In the genomic region with DNA sequence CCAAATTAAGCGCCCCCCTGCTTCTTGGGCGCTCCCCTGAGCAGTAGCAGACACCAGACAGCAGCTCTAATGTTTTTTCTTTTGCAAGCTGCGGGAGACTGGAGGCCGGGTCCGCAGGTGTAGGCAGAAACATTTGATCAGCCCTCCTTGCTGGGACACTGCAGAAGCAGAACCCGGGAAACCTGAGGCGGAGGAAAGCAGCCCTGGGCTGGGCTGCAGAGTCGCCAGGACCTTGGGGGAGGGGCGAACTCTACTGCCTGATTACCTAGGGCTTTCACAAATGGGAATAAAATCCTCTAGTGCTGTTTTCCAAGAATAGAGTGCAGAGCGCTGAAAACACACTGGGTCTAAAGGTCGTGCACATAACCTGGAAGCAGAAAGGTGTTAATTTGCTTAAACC, we compare ENCODE assay signal across 7 mouse cellular contexts. TPM values are rescaled to one million over a fixed set of nuclear protein-coding genes. Genes with fewer than 3 reads are reported as not detected.
A peak's percentile ranks its signal among the peaks of the same experiment; 100 is the strongest.
DNase-seq lines count a peak whose midpoint lies in the region; ATAC-seq and TF ChIP-seq lines count a peak whose summit lies in the region.

No protein-coding gene starts in this region.

- H3K9me3 ChIP-seq in forebrain, embryonic 12.5 days = no peaks in the 10 kb centered on the region
- H3K9me3 ChIP-seq in hindbrain, embryonic 11.5 days (ENCODE audit: control insufficient read depth, low read length) = no peaks in the 10 kb centered on the region
- H3K9me3 ChIP-seq in limb, embryonic 14.5 days (ENCODE audit: control insufficient read depth, low read length) = no peaks in the 10 kb centered on the region
- no peaks in the 10 kb centered on the region for H3K9me3 ChIP-seq in midbrain, postnatal 0 days (ENCODE audit: low read length)

- no peak for TF ChIP-seq CTCF in midbrain, postnatal 0 days (IDR thresholded peaks at IDR 0.05)

- H3K4me1 ChIP-seq in brown adipose tissue, adult 24 weeks (ENCODE audit: control insufficient read depth, insufficient read depth, insufficient read length, low read length) = peaks cover 37% of the 10 kb centered on the region
- H3K4me1 ChIP-seq in forebrain, embryonic 12.5 days = peaks cover 14% of the 10 kb centered on the region
- H3K4me1 ChIP-seq in hindbrain, embryonic 11.5 days (replicated peaks; ENCODE audit: control insufficient read depth, insufficient read depth, low read length) = peaks cover 6% of the 10 kb centered on the region; the same call in 1 of the 2 replicates
- peaks cover 9% of the 10 kb centered on the region for H3K4me1 ChIP-seq in limb, embryonic 14.5 days (ENCODE audit: control insufficient read depth, insufficient read depth, low read length)
- no peaks in the 10 kb centered on the region for H3K4me1 ChIP-seq in midbrain, postnatal 0 days (ENCODE audit: insufficient read depth, low read length)

- TF ChIP-seq POLR2A in limb, embryonic 14.5 days (IDR thresholded peaks at IDR 0.05; ENCODE audit: borderline replicate concordance, extremely low read depth, insufficient read depth, insufficient read length) = no peak

- no peak overlapping the region for H3K9ac ChIP-seq in forebrain, embryonic 12.5 days
- no peak overlapping the region for H3K9ac ChIP-seq in hindbrain, embryonic 11.5 days (ENCODE audit: low read depth, low read length)
- no peak overlapping the region for H3K9ac ChIP-seq in limb, embryonic 14.5 days (ENCODE audit: low read depth, low read length, severe bottlenecking)
- no peak overlapping the region for H3K9ac ChIP-seq in midbrain, postnatal 0 days (replicated peaks; ENCODE audit: low read length, poor library complexity, severe bottlenecking)

- peak overlapping the region; percentile 77 for H3K4me2 ChIP-seq in forebrain, embryonic 12.5 days
- no peak overlapping the region for H3K4me2 ChIP-seq in hindbrain, embryonic 11.5 days (replicated peaks; ENCODE audit: low read depth, low read length)
- peak overlapping the region; percentile 39 for H3K4me2 ChIP-seq in limb, embryonic 14.5 days (replicated peaks; ENCODE audit: low read depth, low read length, severe bottlenecking)
- H3K4me2 ChIP-seq in midbrain, postnatal 0 days (ENCODE audit: low read depth, low read length, poor library complexity, severe bottlenecking) = peak overlapping the region; percentile 26; the same call in 1 of the 2 replicates

- WGBS in forebrain, embryonic 12.5 days = 1% methylated on average over 11 of the region's 11 CpGs
- 4% methylated on average over 11 of the region's 11 CpGs for WGBS in hindbrain, embryonic 11.5 days
- 2% methylated on average over 11 of the region's 11 CpGs for WGBS in limb, embryonic 14.5 days
- 5% methylated on average over 11 of the region's 11 CpGs for WGBS in midbrain, postnatal 0 days

- H3K27ac ChIP-seq in brown adipose tissue, adult 24 weeks (replicated peaks; ENCODE audit: low read depth, low read length) = peak overlapping the region; percentile 41
- H3K27ac ChIP-seq in forebrain, embryonic 12.5 days = no peak overlapping the region
- no peak overlapping the region for H3K27ac ChIP-seq in hindbrain, embryonic 11.5 days (ENCODE audit: low read depth, low read length)
- no peak overlapping the region for H3K27ac ChIP-seq in limb, embryonic 14.5 days (replicated peaks; ENCODE audit: low read depth, low read length)
- no peak overlapping the region for H3K27ac ChIP-seq in midbrain, postnatal 0 days (ENCODE audit: low read depth, low read length)

- H3K4me3 ChIP-seq in brown adipose tissue, adult 24 weeks (ENCODE audit: insufficient read depth, low read depth, low read length) = peak overlapping the region; percentile 86
- H3K4me3 ChIP-seq in forebrain, embryonic 12.5 days (replicated peaks) = peak overlapping the region; percentile 11
- no peak overlapping the region for H3K4me3 ChIP-seq in hindbrain, embryonic 11.5 days (ENCODE audit: low read depth, low read length)
- peak overlapping the region; percentile 16 for H3K4me3 ChIP-seq in limb, embryonic 14.5 days (replicated peaks; ENCODE audit: low read length)
- H3K4me3 ChIP-seq in midbrain, postnatal 0 days (ENCODE audit: low read depth, low read length) = 0 out of 2 replicates have a peak overlapping the region, but pooled peaks have one; percentile 6

- ATAC-seq in forebrain, embryonic 12.5 days (ENCODE audit: low FRiP score) = no peak
- no peak for ATAC-seq in hindbrain, embryonic 11.5 days (ENCODE audit: low FRiP score)
- ATAC-seq in limb, embryonic 14.5 days (ENCODE audit: low FRiP score, low read depth) = no peak
- ATAC-seq in midbrain, postnatal 0 days (ENCODE audit: low FRiP score) = no peak

- peak; percentile 38 for DNase-seq in hindbrain, embryonic 11.5 days (ENCODE audit: low spot score)
- DNase-seq in limb, embryonic 14.5 days (ENCODE audit: low spot score) = peak; percentile 9
- DNase-seq in midbrain, postnatal 0 days (ENCODE audit: low spot score) = no peak
- DNase-seq in urinary bladder, adult 2 months (ENCODE audit: low spot score) = no peak
- no peak for DNase-seq in left cerebral cortex, adult 8-10 months (ENCODE audit: low spot score in 2 of 2)

- H3K36me3 ChIP-seq in forebrain, embryonic 12.5 days (replicated peaks) = no peaks in the 10 kb centered on the region
- H3K36me3 ChIP-seq in hindbrain, embryonic 11.5 days (ENCODE audit: control insufficient read depth, insufficient read depth, low read length) = no peaks in the 10 kb centered on the region
- H3K36me3 ChIP-seq in limb, embryonic 14.5 days (ENCODE audit: control insufficient read depth, insufficient read depth, low read length) = no peaks in the 10 kb centered on the region
- no peaks in the 10 kb centered on the region for H3K36me3 ChIP-seq in midbrain, postnatal 0 days (ENCODE audit: insufficient read depth, low read length)

- peaks cover 37% of the 10 kb centered on the region for H3K27me3 ChIP-seq in forebrain, embryonic 12.5 days
- H3K27me3 ChIP-seq in hindbrain, embryonic 11.5 days (ENCODE audit: control insufficient read depth, insufficient read depth, low read length) = peaks cover 8% of the 10 kb centered on the region
- peaks cover 9% of the 10 kb centered on the region; the same call in 1 of the 2 replicates for H3K27me3 ChIP-seq in limb, embryonic 14.5 days (ENCODE audit: control insufficient read depth, insufficient read depth, low read length)
- H3K27me3 ChIP-seq in midbrain, postnatal 0 days (ENCODE audit: insufficient read depth, low read length) = peaks cover 11% of the 10 kb centered on the region

RNA-seq across cellular contexts. Expression of gene Clic5, which starts 1.3 kb away (rescaled TPM):
- polyA plus RNA-seq in brown adipose tissue, adult 24 weeks (2012; ENCODE audit: insufficient read depth, insufficient read length, missing spikeins) = 89.1 and 108 TPM in 2 replicates
- polyA plus RNA-seq in forebrain, embryonic 12.5 days (2016; fragmentation: Nextera tagmentation; extraction: Ambion mirVana) = 0.21 and 0.43 TPM in 2 replicates
- polyA plus RNA-seq in hindbrain, embryonic 11.5 days (2014; fragmentation: Nextera tagmentation; extraction: Ambion mirVana) = 0.15 and 0.26 TPM in 2 replicates
- polyA plus RNA-seq in limb, embryonic 14.5 days (2012; rRNA removed) = 0.44 TPM in 2 replicates
- polyA plus RNA-seq in limb, embryonic 14.5 days (2014; fragmentation: Nextera tagmentation; extraction: Ambion mirVana) = 0.41 and 0.57 TPM in 2 replicates
- 0.85 and 1.4 TPM in 2 replicates for total RNA-seq in midbrain, postnatal 0 days (2014; rRNA removed)
- polyA plus RNA-seq in midbrain, postnatal 0 days (2015; fragmentation: Nextera tagmentation; extraction: Ambion mirVana) = 0.31 and 0.34 TPM in 2 replicates
- 5.9 and 7.8 TPM in 2 replicates for polyA plus RNA-seq in urinary bladder, adult 2 months (2012; rRNA removed)
- 1 to 10 TPM; 3.8 to 5.3 (median 4.6) TPM for total RNA-seq in left cerebral cortex, adult 8-10 months (2022)

Comparison
In these comparisons a context has a peak if more than half of its experiments do, and no peak if none do; other contexts are left out.
1. DNase-seq: peak in hindbrain, embryonic 11.5 days (single experiment) and limb, embryonic 14.5 days (single experiment); none in midbrain, postnatal 0 days (single experiment), urinary bladder, adult 2 months (single experiment) and left cerebral cortex, adult 8-10 months (0 of 2).
2. RNA of gene Clic5, which starts 1.3 kb away (polyA plus RNA-seq): 89.1 to 108 TPM in brown adipose tissue, adult 24 weeks; 5.9 to 7.8 TPM in urinary bladder, adult 2 months, 0.41 to 0.57 TPM in limb, embryonic 14.5 days, 0.21 to 0.43 TPM in forebrain, embryonic 12.5 days, 0.31 to 0.34 TPM in midbrain, postnatal 0 days and 0.15 to 0.26 TPM in hindbrain, embryonic 11.5 days; every median in the first group is over 10 times any median in the second.